Mouse (Mus musculus) stomach, embryonic 16.5 days (tissue): Measurements from ENCODE around the gene Ocln. TPM values are rescaled to one million over a fixed set of nuclear protein-coding genes. Genes with fewer than 3 reads are reported as not detected.
A peak's percentile ranks its signal among the peaks of the same experiment; 100 is the strongest.
"Not testable (repeated sequence)": the region's sequence is repeated elsewhere in the genome, so short reads cannot be mapped to it uniquely, and the experiment has no call there.

ENCODE experiments used
- ATAC-seq: fragments of 200-750 bp; cut with Nextera tagmentation; 2 replicates; pipeline ENCODE4 v1.8.0; 2017; ENCODE audit warnings: moderate number of reproducible peaks, moderate TSS enrichment; ENCODE audit not compliant: insufficient read depth, low FRiP score
- H3K27ac ChIP-seq: fragments of 300-500 bp; sonication (generic); 2 replicates; pipeline ENCODE4 v1.5.1; 2014; ENCODE audit warnings: low read length
- H3K27me3 ChIP-seq: fragments of 300-500 bp; sonication (generic); 2 replicates; pipeline ENCODE4 v1.6.1; 2014; ENCODE audit warnings: low read length, control low read depth, mixed read lengths; ENCODE audit not compliant: control insufficient read depth, insufficient read depth
- H3K36me3 ChIP-seq: fragments of 300-500 bp; sonication (generic); 2 replicates; pipeline ENCODE4 v1.6.1; 2014; ENCODE audit warnings: low read length; ENCODE audit not compliant: control insufficient read depth, insufficient read depth
- H3K4me1 ChIP-seq: fragments of 300-500 bp; sonication (generic); 2 replicates; pipeline ENCODE4 v1.6.1; 2014; ENCODE audit warnings: low read length, control low read depth, mixed read lengths; ENCODE audit not compliant: control insufficient read depth, insufficient read depth
- H3K4me2 ChIP-seq: fragments of 300-500 bp; sonication (generic); 2 replicates; pipeline ENCODE4 v1.6.1; 2014; ENCODE audit warnings: low read depth, low read length, mixed read lengths
- H3K4me3 ChIP-seq: fragments of 300-500 bp; sonication (generic); replicated peaks from 2 replicates; pipeline ENCODE4 v1.5.1; 2014; ENCODE audit warnings: mild to moderate bottlenecking, low read length
- H3K9ac ChIP-seq: fragments of 300-500 bp; sonication (generic); 2 replicates; pipeline ENCODE4 v1.6.1; 2014; ENCODE audit warnings: low read length
- H3K9me3 ChIP-seq: fragments of 300-500 bp; sonication (generic); replicated peaks from 2 replicates; pipeline ENCODE4 v1.6.1; 2016; ENCODE audit warnings: low read length, control low read depth; ENCODE audit not compliant: control insufficient read depth
- WGBS: fragments of 180-500 bp; shearing (Covaris S2); extraction: QIAGEN DNeasy Blood & Tissue Kit; methylation state at CpG from one replicate; pipeline ENCODE4 v1.1.7; 2014; 5-methylcytosine and 5-hydroxymethylcytosine counted together
- polyA plus RNA-seq: library from polyadenylated mRNA; unstranded; fragments of >200 nt; fragmentation: Nextera tagmentation; extraction: Ambion mirVana; gene quantifications from 2 replicates; pipeline ENCODE4 v1.2.1, GENCODE M21; 2015

Gene Ocln
- polyA plus RNA-seq, 1 experiment from 2014 or later: 65.9 TPM

DNA sequence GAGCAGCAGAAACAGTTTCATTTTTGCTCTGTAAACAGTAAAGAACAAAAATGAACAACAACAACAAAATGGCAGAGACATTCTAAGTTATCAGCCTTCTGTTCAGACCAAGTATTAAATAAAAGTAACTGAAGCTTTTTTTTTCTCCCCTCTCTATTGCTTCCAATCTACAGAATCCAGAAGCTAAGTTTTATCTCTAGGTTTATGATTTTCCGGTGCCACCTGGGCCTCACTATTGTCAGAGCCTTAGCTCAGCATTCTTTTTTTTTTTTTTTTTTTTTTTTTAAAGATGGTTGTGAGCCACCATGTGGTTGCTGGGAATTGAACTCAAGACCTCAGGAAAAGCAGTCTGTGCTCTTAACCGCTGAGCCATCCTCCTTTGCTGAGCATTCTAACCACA is 39.7 kb downstream of the Ocln start:
- ATAC-seq: no peak
- H3K9ac ChIP-seq: no peak overlapping the region
- H3K36me3 ChIP-seq: no peaks in the 10 kb centered on the region
- 89% methylated on average over 2 of the region's 2 CpGs for WGBS
- H3K4me3 ChIP-seq: no peak overlapping the region
- no peak overlapping the region for H3K27ac ChIP-seq
- H3K4me2 ChIP-seq: no peak overlapping the region
- no peaks in the 10 kb centered on the region for H3K27me3 ChIP-seq
- no peaks in the 10 kb centered on the region for H3K9me3 ChIP-seq
- H3K4me1 ChIP-seq: peaks cover 5% of the 10 kb centered on the region

DNA sequence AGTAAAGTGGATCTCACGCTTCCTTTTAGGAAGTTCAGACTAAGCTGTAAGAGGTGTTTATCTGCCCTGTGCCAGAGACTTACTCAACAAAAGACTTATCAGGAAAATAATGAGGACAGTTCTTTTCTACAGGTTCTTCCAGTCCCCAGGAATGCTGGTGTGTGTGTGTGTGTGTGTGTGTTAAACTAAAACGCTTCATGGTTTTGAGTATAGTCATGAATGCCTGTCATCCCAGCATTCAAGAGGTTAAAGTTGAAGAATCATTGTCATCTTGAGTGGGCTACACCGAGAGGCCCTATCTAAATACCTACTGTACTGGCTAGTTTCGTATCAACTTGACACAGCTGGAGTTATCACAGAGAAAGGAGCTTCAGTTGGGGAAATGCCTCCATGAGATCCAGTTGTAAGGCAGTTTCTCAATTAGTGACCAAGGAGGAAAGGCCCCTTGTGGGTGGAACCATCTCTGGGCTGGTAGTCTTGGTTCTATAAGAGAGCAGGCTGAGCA is 40.6 kb downstream of the Ocln start:
- no peaks in the 10 kb centered on the region for H3K36me3 ChIP-seq
- 60% methylated on average over 4 of the region's 4 CpGs for WGBS

DNA sequence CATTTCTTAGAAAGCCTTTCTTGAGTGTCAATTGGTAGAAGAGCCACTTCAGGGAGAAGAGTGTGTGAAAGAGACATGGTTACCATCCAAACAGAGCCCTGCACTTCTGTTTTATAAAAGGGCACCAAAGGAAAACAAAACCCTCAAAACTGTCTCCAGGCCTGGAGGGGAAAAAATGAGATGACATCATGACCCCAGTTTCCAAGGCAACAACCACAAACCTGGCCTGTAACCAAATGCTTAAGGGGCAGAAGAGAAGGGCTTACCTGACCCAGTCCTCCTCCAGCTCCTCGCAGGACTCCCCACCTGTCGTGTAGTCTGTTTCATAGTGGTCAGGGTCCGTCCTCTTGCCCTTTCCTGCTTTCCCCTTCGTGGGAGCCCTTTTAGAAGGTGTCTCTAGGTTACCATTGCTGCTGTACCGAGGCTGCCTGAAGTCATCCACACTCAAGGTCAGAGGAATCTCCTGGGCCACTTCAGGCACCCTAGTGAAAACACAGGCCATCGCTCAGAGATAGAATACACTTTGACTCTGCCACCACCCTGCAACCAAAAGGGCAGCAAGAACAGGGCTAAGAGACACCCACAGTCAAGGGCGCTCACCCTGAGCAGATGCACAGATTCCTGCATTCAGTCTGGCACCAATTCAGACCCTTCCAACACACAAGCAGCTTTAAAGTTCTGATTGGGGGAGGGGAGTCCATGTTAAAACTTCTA is 41.2 kb downstream of the Ocln start:
- Histone ChIP-seq H3K4me3 (no peak overlapping the region), H3K36me3 (no peaks in the 10 kb centered on the region), H3K27ac (no peak overlapping the region), H3K27me3 (no peaks in the 10 kb centered on the region), H3K4me2 (no peak overlapping the region), H3K9ac (no peak overlapping the region), H3K9me3 (no peaks in the 10 kb centered on the region), H3K4me1 (peaks cover 2% of the 10 kb centered on the region)
- no peak for ATAC-seq
- WGBS: 73% methylated on average over 7 of the region's 7 CpGs

More for the DNA sequence above, 40.6 kb downstream of the Ocln start:
- no peak for ATAC-seq
- Histone ChIP-seq H3K4me3 (no peak overlapping the region), H3K9me3 (no peaks in the 10 kb centered on the region), H3K4me1 (peaks cover 5% of the 10 kb centered on the region), H3K9ac (no peak overlapping the region), H3K27ac (no peak overlapping the region), H3K27me3 (no peaks in the 10 kb centered on the region), H3K4me2 (no peak overlapping the region)

DNA sequence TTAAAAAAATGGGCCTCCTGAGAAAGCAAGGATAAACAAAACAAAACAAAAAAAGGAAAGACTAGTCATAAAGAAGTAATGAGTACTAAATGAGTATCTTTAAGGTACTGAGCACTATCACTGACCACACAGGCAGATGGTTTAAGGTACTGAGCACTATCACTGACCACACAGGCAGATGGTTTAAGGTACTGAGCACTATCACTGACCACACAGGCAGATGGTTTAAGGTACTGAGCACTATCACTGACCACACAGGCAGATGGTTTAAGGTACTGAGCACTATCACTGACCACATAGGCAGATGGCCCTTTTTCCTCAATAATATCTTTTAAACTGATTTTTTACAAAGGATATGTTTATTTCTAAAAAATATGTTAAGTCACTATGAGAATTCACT is 52.9 kb downstream of the Ocln start:
- H3K4me2 ChIP-seq, ATAC-seq, H3K9me3 ChIP-seq, H3K4me3 ChIP-seq, H3K36me3 ChIP-seq, H3K27me3 ChIP-seq, H3K27ac ChIP-seq, H3K9ac ChIP-seq, H3K4me1 ChIP-seq: not testable (repeated sequence)

DNA sequence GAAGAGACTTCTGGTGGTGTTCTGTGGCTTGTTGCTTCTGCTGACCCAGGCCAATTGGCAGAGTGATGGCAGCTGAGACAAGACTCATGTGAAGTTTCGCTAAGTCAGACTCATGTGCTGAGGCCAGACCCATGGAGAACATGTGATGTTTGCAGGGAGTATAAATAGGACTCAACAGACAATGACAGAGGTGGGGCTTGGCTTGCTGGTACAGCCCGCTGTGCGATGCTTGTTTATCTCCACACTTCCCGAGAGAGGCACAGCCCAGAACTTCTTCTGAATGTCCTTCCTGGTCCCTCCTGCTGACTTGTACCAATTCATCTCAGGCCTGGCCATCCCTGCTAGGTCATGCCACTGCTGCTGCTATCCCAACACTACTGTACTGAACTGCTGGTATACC is 57.2 kb downstream of the Ocln start:
- H3K27ac ChIP-seq: no peak overlapping the region
- WGBS: 84% methylated on average over 4 of the region's 4 CpGs
- H3K4me3 ChIP-seq: no peak overlapping the region
- H3K4me1 ChIP-seq: peaks cover 3% of the 10 kb centered on the region; the same call in 1 of the 2 replicates
- H3K27me3 ChIP-seq: no peaks in the 10 kb centered on the region
- no peak for ATAC-seq
- H3K9me3 ChIP-seq: no peaks in the 10 kb centered on the region
- no peak overlapping the region for H3K9ac ChIP-seq
- H3K36me3 ChIP-seq: no peaks in the 10 kb centered on the region
- H3K4me2 ChIP-seq: no peak overlapping the region

- H3K36me3 ChIP-seq, H3K27me3 ChIP-seq, ATAC-seq, H3K4me1 ChIP-seq, H3K27ac ChIP-seq, H3K9ac ChIP-seq, H3K4me3 ChIP-seq, H3K4me2 ChIP-seq, H3K9me3 ChIP-seq: not testable (repeated sequence)
- WGBS: 61% methylated on average over 8 of the region's 8 CpGs
Observed at GRCm38 (mm10) chr13:100494370-100494769, 58.1 kb downstream of the Ocln start.

DNA sequence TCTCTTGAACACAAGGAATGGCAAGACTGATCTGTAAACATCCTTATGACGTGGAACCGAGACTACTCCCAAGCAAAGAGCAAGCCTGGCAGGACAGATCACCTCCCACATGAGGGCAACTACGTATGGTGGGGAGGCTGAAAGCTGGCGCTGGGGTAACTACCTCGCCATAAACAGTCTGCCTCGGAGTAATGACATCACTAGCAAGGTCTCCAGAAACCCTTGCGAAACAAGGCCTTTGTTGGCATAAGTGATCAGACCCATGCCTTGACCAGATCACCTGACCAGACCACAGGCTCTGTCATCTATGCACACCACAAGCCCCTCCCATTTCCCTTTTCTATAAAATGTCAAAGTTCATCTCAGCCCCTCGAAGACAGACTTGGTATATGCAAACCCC is 59.2 kb downstream of the Ocln start:
- Histone ChIP-seq H3K36me3 (no peaks in the 10 kb centered on the region), H3K4me3 (no peak overlapping the region), H3K9me3 (no peaks in the 10 kb centered on the region), H3K9ac (no peak overlapping the region), H3K27me3 (no peaks in the 10 kb centered on the region), H3K27ac (no peak overlapping the region), H3K4me1 (peaks cover 3% of the 10 kb centered on the region; the same call in 1 of the 2 replicates), H3K4me2 (no peak overlapping the region)
- WGBS: 61% methylated on average over 8 of the region's 8 CpGs
- no peak for ATAC-seq

GRCm38 (mm10) chr13:100492061-100492787 is 60.3 kb downstream of the Ocln start, which contains the start of gene Gtf2h2:
Gene Gtf2h2, minus strand, starts transcription at chr13:100492579.
- ATAC-seq: peak; percentile 75
- WGBS: under 1% methylated on average over 51 of the region's 51 CpGs
- peak within 1 kb of the TSS; percentile 94 for H3K9ac ChIP-seq

GRCm38 (mm10) chr13:100491623-100492022 is 60.9 kb downstream of the Ocln start:
- peak overlapping the region; percentile 67 for H3K4me2 ChIP-seq
- H3K36me3 ChIP-seq: no peaks in the 10 kb centered on the region; the same call in 1 of the 2 replicates
- peak overlapping the region; percentile 91 for H3K4me3 ChIP-seq
- no peak overlapping the region; the same call in 1 of the 2 replicates for H3K27ac ChIP-seq
- peaks cover 3% of the 10 kb centered on the region; the same call in 1 of the 2 replicates for H3K4me1 ChIP-seq
- ATAC-seq: no peak
- no peaks in the 10 kb centered on the region for H3K9me3 ChIP-seq
- peak overlapping the region; percentile 94 for H3K9ac ChIP-seq
- no peaks in the 10 kb centered on the region for H3K27me3 ChIP-seq
- 16% methylated on average over 6 of the region's 6 CpGs for WGBS

More at GRCm38 (mm10) chr13:100492061-100492787, 60.3 kb downstream of the Ocln start, which contains the start of gene Gtf2h2:
- peak within 1 kb of the TSS; percentile 91 for H3K4me3 ChIP-seq
- peak within 1 kb of the TSS; percentile 84 for H3K27ac ChIP-seq
- H3K36me3 ChIP-seq: no peaks in the 10 kb centered on the region; the same call in 1 of the 2 replicates
- peak within 1 kb of the TSS; percentile 67 for H3K4me2 ChIP-seq
- H3K9me3 ChIP-seq: no peaks in the 10 kb centered on the region
- peaks cover 3% of the 10 kb centered on the region; the same call in 1 of the 2 replicates for H3K4me1 ChIP-seq
- H3K27me3 ChIP-seq: no peaks in the 10 kb centered on the region
